Mouse (Mus musculus) neural tube, embryonic 14.5 days (tissue): Measurements from ENCODE around the gene Pex6. TPM values are rescaled to one million over a fixed set of nuclear protein-coding genes. Genes with fewer than 3 reads are reported as not detected.

Source experiments
- ATAC-seq: fragments of 200-750 bp; cut with Nextera tagmentation; 2 replicates; pipeline ENCODE4 v1.8.0; 2017; ENCODE audit warnings: low read depth, mild to moderate bottlenecking, moderate TSS enrichment, moderate library complexity
- H3K27ac ChIP-seq: fragments of 300-500 bp; sonication (generic); 2 replicates; pipeline ENCODE4 v1.5.1; 2014; ENCODE audit warnings: low read depth, mild to moderate bottlenecking, control low read depth, low read length, moderate library complexity, mixed read lengths
- H3K27me3 ChIP-seq: fragments of 300-500 bp; sonication (generic); 2 replicates; pipeline ENCODE4 v1.6.1; 2014; ENCODE audit warnings: low read length; ENCODE audit not compliant: control insufficient read depth, insufficient read depth
- H3K36me3 ChIP-seq: fragments of 300-500 bp; sonication (generic); 2 replicates; pipeline ENCODE4 v1.6.1; 2014; ENCODE audit warnings: low read length, mixed read lengths; ENCODE audit not compliant: control insufficient read depth, insufficient read depth
- H3K4me1 ChIP-seq: fragments of 300-500 bp; sonication (generic); 2 replicates; pipeline ENCODE4 v1.6.1; 2014; ENCODE audit warnings: low read length; ENCODE audit not compliant: control insufficient read depth, insufficient read depth
- H3K4me2 ChIP-seq: fragments of 300-500 bp; sonication (generic); 2 replicates; pipeline ENCODE4 v1.6.1; 2014; ENCODE audit warnings: mild to moderate bottlenecking, low read depth, low read length, control low read depth
- H3K4me3 ChIP-seq: fragments of 300-500 bp; sonication (generic); 2 replicates; pipeline ENCODE4 v1.5.1; 2014; ENCODE audit warnings: low read depth, low read length, control low read depth, mixed read lengths
- H3K9ac ChIP-seq: fragments of 300-500 bp; sonication (generic); replicated peaks from 2 replicates; pipeline ENCODE4 v1.6.1; 2014; ENCODE audit warnings: low read depth, mild to moderate bottlenecking, control low read depth, low read length, mixed read lengths
- H3K9me3 ChIP-seq: fragments of 300-500 bp; sonication (generic); 2 replicates; pipeline ENCODE4 v1.6.1; 2016; ENCODE audit warnings: low read length; ENCODE audit not compliant: control insufficient read depth
- WGBS: fragments of 180-500 bp; shearing (Covaris S2); extraction: QIAGEN DNeasy Blood & Tissue Kit; methylation state at CpG from one replicate; pipeline ENCODE4 v1.1.7; 2014; 5-methylcytosine and 5-hydroxymethylcytosine counted together
- polyA plus RNA-seq: library from polyadenylated mRNA; unstranded; fragments of >200 nt; fragmentation: Nextera tagmentation; extraction: Ambion mirVana; gene quantifications from 2 replicates; pipeline ENCODE4 v1.2.1, GENCODE M21; 2014

The Pex6 gene
- polyA plus RNA-seq, 1 experiment from 2014 or later: 18.2 TPM

DNA sequence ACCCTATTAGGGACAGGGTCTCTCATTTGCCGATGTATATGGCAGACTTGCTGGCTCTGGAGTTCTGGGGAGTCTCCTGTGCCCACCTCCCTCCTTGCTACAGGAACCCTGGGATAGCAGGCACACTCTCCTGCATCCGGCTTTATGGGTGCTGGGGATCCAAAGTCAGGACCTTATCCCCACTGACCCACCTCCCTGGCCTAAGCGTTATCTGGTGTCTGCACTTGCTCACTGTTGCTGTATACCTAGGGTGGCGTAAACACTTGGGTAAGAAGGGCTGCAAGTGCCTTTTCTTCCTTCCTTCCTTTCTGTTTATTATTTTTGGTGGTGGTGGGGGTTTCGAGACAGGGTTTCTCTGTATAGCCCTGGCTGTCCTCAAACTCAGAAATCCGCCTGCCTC, 30.0 kb downstream of the Pex6 start:
- no peak overlapping the region for H3K9ac ChIP-seq
- H3K27ac ChIP-seq: no peak overlapping the region
- no peaks in the 10 kb centered on the region for H3K27me3 ChIP-seq
- H3K36me3 ChIP-seq: peaks cover 10% of the 10 kb centered on the region; the same call in 1 of the 2 replicates
- H3K4me2 ChIP-seq: no peak overlapping the region
- H3K4me3 ChIP-seq: no peak overlapping the region
- H3K9me3 ChIP-seq: no peaks in the 10 kb centered on the region
- ATAC-seq: no peak
- 96% methylated on average over 6 of the region's 6 CpGs for WGBS
- no peaks in the 10 kb centered on the region for H3K4me1 ChIP-seq

DNA sequence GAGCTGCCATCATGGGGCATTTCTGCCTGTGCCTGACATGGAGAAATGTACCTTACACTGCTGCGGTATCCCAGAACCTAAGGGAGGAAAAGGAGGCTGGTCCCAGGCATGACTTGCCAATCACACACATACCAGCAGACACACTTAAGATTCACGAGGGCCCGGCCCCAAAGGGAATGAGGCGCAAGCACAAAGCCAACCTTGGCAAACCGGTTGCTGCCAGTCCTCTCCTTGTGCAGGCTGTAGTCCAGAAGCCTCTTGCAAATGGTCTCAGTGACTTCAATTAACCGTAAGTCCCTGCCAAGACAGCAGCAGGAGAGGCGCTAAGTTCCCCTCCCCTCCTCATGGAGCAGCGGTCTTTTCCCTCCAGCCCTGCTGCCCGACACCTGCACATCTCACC, 31.7 kb downstream of the Pex6 start:
- H3K27me3 ChIP-seq: no peaks in the 10 kb centered on the region
- H3K27ac ChIP-seq: no peak overlapping the region
- no peak for ATAC-seq
- H3K4me3 ChIP-seq: no peak overlapping the region
- H3K9me3 ChIP-seq: no peaks in the 10 kb centered on the region
- H3K4me2 ChIP-seq: no peak overlapping the region
- WGBS: 90% methylated on average over 9 of the region's 9 CpGs
- H3K4me1 ChIP-seq: no peaks in the 10 kb centered on the region
- H3K9ac ChIP-seq: no peak overlapping the region
- H3K36me3 ChIP-seq: peaks cover 10% of the 10 kb centered on the region; the same call in 1 of the 2 replicates

DNA sequence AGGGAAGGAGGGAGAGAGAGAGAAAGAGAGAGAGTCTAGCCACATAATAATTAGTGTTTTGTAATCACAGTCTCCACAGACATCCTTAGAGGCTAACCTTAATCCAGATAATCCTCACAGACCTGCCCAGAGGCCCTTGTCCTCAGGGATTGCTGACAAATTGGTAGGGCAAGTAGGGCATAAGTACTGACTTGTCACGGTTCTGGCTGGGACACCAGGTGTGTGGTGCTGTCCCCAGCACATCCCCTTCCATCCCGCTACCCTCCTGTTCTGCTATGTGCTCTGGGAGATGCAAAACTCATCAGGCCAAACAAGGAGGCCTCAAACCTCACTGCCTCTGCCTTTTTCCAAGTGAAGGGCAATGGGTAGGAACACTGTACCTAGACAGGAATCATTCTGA, 34.2 kb downstream of the Pex6 start:
- Histone ChIP-seq H3K9ac (no peak overlapping the region), H3K9me3 (no peaks in the 10 kb centered on the region), H3K4me2 (no peak overlapping the region), H3K27me3 (no peaks in the 10 kb centered on the region), H3K4me1 (peaks cover under 1% of the 10 kb centered on the region), H3K36me3 (peaks cover 10% of the 10 kb centered on the region; the same call in 1 of the 2 replicates), H3K4me3 (no peak overlapping the region), H3K27ac (no peak overlapping the region)
- ATAC-seq: no peak
- 93% methylated on average over 2 of the region's 2 CpGs for WGBS

DNA sequence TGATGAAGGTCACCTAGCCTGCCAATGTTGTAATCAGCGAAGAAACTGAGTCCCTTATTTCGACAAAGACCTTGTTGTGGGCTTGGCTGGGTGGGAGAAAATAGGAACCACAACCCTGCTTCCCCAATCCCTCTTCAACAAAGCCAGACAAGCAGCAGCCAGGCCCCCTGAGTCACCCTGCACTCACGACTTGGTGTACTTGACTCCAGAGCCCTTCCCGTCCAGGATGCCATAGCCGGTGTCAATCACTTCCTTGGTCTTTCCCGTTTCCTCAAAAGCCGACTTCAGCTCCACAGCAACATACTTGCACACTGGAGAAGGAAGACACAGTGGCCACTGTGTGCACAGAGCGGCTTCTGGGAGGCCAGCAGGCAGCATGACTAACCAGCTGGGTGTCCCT, 36.0 kb downstream of the Pex6 start:
- H3K4me3 ChIP-seq: no peak overlapping the region
- ATAC-seq: no peak
- H3K4me1 ChIP-seq: peaks cover 7% of the 10 kb centered on the region
- H3K9ac ChIP-seq: no peak overlapping the region
- WGBS: 83% methylated on average over 8 of the region's 8 CpGs
- H3K36me3 ChIP-seq: peaks cover 10% of the 10 kb centered on the region; the same call in 1 of the 2 replicates
- H3K27me3 ChIP-seq: no peaks in the 10 kb centered on the region
- no peaks in the 10 kb centered on the region for H3K9me3 ChIP-seq
- H3K4me2 ChIP-seq: no peak overlapping the region
- no peak overlapping the region for H3K27ac ChIP-seq

DNA sequence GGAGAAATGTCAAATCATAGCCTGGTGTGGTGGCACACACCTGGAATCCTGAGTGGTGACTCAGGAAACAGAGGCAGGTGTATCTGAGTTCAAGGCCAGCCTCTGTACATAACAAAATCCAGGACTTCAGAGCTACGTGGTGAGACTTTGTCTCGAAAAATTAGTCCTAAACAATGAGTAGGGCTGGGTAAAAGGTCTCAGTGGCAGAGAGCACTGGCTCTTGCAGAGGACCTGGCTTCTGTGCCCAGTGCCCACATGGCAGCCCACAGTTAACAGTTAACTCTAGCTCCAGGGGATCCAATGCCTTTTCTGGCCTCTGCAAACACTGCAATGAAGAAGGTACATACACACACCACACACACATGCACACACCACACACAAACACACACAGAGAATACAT, 36.5 kb downstream of the Pex6 start:
- no peak overlapping the region for H3K4me2 ChIP-seq
- no peaks in the 10 kb centered on the region for H3K27me3 ChIP-seq
- no peak for ATAC-seq
- H3K4me1 ChIP-seq: peaks cover 7% of the 10 kb centered on the region
- WGBS: 90% methylated on average over 2 of the region's 2 CpGs
- H3K36me3 ChIP-seq: peaks cover 9% of the 10 kb centered on the region; the same call in 1 of the 2 replicates
- no peak overlapping the region for H3K4me3 ChIP-seq
- no peaks in the 10 kb centered on the region for H3K9me3 ChIP-seq
- H3K27ac ChIP-seq: no peak overlapping the region
- no peak overlapping the region for H3K9ac ChIP-seq

DNA sequence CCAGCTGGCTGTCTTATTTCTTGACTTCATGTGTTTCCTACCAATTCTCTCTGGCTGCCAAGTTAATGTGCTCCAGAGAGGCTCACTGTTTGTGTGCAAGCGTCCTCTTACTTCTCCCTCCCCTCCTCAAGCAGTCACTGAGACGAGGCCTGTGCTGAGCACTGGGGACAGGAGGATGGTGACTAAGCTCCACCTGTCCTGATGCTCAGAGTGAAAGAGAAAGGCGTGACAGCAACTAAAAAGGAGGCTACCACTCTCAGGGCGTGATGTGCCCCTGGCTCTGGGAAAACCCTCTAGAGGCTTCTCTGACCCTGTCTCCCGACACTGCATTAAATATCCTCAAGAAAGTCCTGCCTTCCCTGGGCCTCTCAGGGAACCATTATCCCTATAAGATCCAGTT, 38.0 kb downstream of the Pex6 start:
- WGBS: 91% methylated on average over 5 of the region's 5 CpGs
- H3K4me2 ChIP-seq: no peak overlapping the region
- H3K9me3 ChIP-seq: no peaks in the 10 kb centered on the region
- 0 out of 2 replicates have a peak, but pooled peaks cover 4% of the 10 kb centered on the region for H3K36me3 ChIP-seq
- ATAC-seq: no peak
- no peak overlapping the region for H3K27ac ChIP-seq
- no peak overlapping the region for H3K4me3 ChIP-seq
- peaks cover 7% of the 10 kb centered on the region for H3K4me1 ChIP-seq
- H3K9ac ChIP-seq: no peak overlapping the region
- H3K27me3 ChIP-seq: no peaks in the 10 kb centered on the region

DNA sequence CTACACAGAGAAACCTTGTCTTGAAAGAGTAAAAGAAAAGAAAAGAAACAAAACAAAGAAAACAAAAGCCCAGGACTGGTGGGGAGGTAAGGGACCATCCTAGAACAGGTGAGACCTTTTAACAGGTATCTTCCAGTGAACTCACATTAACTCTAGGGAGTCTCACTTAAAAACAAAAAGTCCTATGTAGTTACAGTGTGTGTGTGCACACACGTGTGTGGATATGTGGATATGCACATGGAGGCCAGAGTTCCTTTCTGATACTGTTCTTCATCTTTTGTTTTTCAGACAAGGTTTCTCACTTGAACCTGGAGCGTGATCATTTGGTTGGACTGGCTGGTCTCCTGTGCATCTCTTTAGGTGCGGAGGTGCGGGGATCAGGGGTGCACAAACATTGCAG, 39.3 kb downstream of the Pex6 start:
- Histone ChIP-seq H3K27me3 (no peaks in the 10 kb centered on the region), H3K4me1 (peaks cover 7% of the 10 kb centered on the region), H3K4me3 (0 out of 2 replicates have a peak overlapping the region, but pooled peaks have one; percentile 73), H3K4me2 (peak overlapping the region; percentile 78), H3K9ac (peak overlapping the region; percentile 69), H3K9me3 (no peaks in the 10 kb centered on the region), H3K27ac (no peak overlapping the region), H3K36me3 (no peaks in the 10 kb centered on the region)
- ATAC-seq: no peak
- 78% methylated on average over 4 of the region's 4 CpGs for WGBS

DNA sequence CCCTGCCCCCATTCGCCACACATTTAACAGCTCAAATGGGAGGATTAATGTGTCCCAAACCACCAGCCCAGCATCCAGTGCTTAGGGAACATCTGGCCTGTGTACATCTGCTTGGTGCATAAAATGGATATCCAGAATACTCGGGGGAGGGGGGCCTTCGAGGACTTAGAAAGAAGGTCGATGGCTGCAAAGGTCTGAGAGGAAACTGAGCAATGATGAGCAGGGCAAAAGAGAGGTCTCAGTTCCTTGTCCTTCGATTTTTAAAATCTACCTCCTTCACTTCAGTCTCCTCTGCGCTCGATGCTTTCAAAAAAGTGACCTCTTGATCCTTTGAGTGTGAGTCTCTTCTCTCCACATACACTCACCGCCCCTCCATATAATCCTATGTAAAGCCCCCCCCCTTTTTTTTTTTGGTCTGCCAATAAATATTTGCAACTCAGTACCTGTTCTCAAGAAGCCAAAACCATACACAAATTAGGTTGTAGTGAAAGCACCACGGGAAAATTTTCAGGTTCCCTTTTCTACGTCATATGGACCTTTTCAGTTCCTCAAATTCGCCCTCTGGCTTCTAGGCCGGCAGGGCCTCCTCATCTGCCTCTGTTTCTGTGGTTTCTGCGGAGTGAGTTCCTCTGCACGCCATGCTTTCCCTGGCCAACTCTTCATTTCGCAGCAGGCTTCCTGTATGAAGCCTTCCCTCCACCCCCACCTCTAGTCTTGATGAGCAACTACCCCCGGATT, 40.0 kb downstream of the Pex6 start:
- peak overlapping the region; percentile 69 for H3K9ac ChIP-seq
- H3K36me3 ChIP-seq: no peaks in the 10 kb centered on the region
- 27% methylated on average over 16 of the region's 16 CpGs for WGBS
- peak overlapping the region; percentile 78 for H3K4me2 ChIP-seq
- H3K27me3 ChIP-seq: no peaks in the 10 kb centered on the region
- H3K4me3 ChIP-seq: peak overlapping the region; percentile 73
- peaks cover 7% of the 10 kb centered on the region for H3K4me1 ChIP-seq
- H3K9me3 ChIP-seq: no peaks in the 10 kb centered on the region
- no peak for ATAC-seq
- peak overlapping the region; percentile 85 for H3K27ac ChIP-seq

DNA sequence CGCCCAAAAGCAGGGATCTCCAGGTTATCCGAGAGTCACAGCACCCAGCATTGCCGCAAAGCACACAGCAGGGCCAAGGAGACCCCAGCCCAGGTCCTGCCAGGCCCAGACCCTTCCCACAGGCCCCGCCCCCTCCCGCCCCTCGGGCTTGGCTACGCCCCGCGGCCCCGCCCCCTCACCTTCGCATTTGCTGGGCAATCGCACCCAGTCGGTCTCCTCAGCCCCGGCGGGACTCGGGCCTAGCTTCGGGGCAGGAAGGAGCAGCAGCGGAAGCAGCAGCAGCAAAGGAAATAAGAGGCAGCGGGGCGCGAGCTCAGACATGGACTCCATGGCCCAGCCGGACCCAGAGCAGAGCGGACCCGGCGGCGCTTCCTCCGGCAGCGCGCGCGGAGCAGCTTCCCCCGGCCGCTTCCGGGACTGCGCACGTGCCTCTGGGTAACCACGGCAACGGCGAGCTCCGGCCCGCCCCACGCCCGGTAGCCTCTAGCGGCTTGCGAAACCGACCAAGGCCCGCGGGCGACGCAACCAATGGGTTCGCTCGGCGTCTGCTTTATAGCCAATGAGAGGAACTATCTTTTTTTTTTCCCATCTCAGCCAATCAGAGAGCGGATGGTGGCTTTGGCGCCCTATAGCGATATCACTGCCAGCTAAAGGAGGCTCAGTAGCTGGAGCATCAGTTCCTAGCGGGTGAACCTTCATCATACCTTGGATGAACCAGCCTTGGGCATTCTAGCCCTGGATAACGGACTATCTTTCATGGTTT, 40.7 kb downstream of the Pex6 start, which contains the start of gene Cnpy3:
TSS of gene Cnpy3 (minus strand) at position 421 of the 763 bp plus-strand sequence.
- H3K9ac ChIP-seq: peak within 1 kb of the TSS; percentile 69
- H3K4me1 ChIP-seq: peaks cover 7% of the 10 kb centered on the region
- H3K4me2 ChIP-seq: peak within 1 kb of the TSS; percentile 78
- H3K36me3 ChIP-seq: no peaks in the 10 kb centered on the region
- no peaks in the 10 kb centered on the region for H3K9me3 ChIP-seq
- under 1% methylated on average over 58 of the region's 58 CpGs for WGBS
- H3K27me3 ChIP-seq: no peaks in the 10 kb centered on the region
- ATAC-seq: peak; percentile 98
- peak within 1 kb of the TSS; percentile 85 for H3K27ac ChIP-seq
- H3K4me3 ChIP-seq: peak within 1 kb of the TSS; percentile 73
